Mouse (Mus musculus) heart, postnatal 0 days (tissue): ENCODE results near the gene Clpb. TPM values are rescaled to one million over a fixed set of nuclear protein-coding genes. Genes with fewer than 3 reads are reported as not detected.
A peak's percentile ranks its signal among the peaks of the same experiment; 100 is the strongest.

Experiments
- ATAC-seq: fragments of 200-750 bp; cut with Nextera tagmentation; 2 replicates; pipeline ENCODE4 v1.8.0; 2017; ENCODE audit warnings: low read depth, moderate number of reproducible peaks, moderate library complexity; ENCODE audit not compliant: insufficient read depth
- DNase-seq: peaks from one replicate; pipeline ENCODE4 v3.0.0-alpha.2; 2016; ENCODE audit warnings: low spot score
- H3K27ac ChIP-seq: fragments of 300-500 bp; sonication (generic); 2 replicates; pipeline ENCODE4 v1.5.1; 2014; ENCODE audit warnings: low read depth, mild to moderate bottlenecking
- H3K27me3 ChIP-seq: fragments of 300-500 bp; sonication (generic); 2 replicates; pipeline ENCODE4 v1.6.1; 2014; ENCODE audit warnings: low read length, mixed read lengths; ENCODE audit not compliant: control insufficient read depth, insufficient read depth
- H3K36me3 ChIP-seq: fragments of 300-500 bp; sonication (generic); replicated peaks from 2 replicates; pipeline ENCODE4 v1.6.1; 2014; ENCODE audit warnings: low read length, mixed read lengths; ENCODE audit not compliant: control insufficient read depth, insufficient read depth
- H3K4me1 ChIP-seq: fragments of 300-500 bp; sonication (generic); 2 replicates; pipeline ENCODE4 v1.6.1; 2014; ENCODE audit warnings: antibody characterized with exemption; ENCODE audit not compliant: control insufficient read depth, insufficient read depth
- H3K4me2 ChIP-seq: fragments of 300-500 bp; sonication (generic); 2 replicates; pipeline ENCODE4 v1.6.1; 2014; ENCODE audit warnings: low read depth, mild to moderate bottlenecking, low read length, moderate library complexity
- H3K4me3 ChIP-seq: fragments of 300-500 bp; sonication (generic); 2 replicates; pipeline ENCODE4 v1.5.1; 2014; ENCODE audit warnings: low read depth, low read length
- H3K9ac ChIP-seq: fragments of 300-500 bp; sonication (generic); replicated peaks from 2 replicates; pipeline ENCODE4 v1.6.1; 2014; ENCODE audit warnings: low read depth, low read length, mixed read lengths
- H3K9me3 ChIP-seq: fragments of 300-500 bp; sonication (generic); replicated peaks from 2 replicates; pipeline ENCODE4 v1.6.1; 2016; ENCODE audit warnings: low read length; ENCODE audit not compliant: control insufficient read depth
- CTCF ChIP-seq: IDR thresholded peaks from 2 replicates; pipeline ENCODE4 v1.5.1; 2016; ENCODE audit warnings: antibody characterized with exemption, control low read depth, low read depth
- EP300 ChIP-seq: IDR thresholded peaks from 2 replicates; pipeline ENCODE4 v1.6.1; 2016; ENCODE audit warnings: antibody characterized with exemption, low read depth
- WGBS: fragments of 180-500 bp; shearing (Covaris S2); extraction: QIAGEN DNeasy Blood & Tissue Kit; methylation state at CpG from one replicate; pipeline ENCODE4 v1.1.7; 2014; 5-methylcytosine and 5-hydroxymethylcytosine counted together
- polyA plus RNA-seq: library from polyadenylated mRNA; unstranded; fragments of >200 nt; fragmentation: Nextera tagmentation; extraction: Ambion mirVana; gene quantifications from 2 replicates; pipeline ENCODE4 v1.2.1, GENCODE M21; 2015
- total RNA-seq: library from RNA; depleted of rRNA; stranded (reverse); fragments of >200 nt; gene quantifications from 2 replicates; pipeline ENCODE4 v1.2.3, GENCODE M21; 2014; ENCODE audit warnings: low replicate concordance

The Clpb gene
- total and polyA plus RNA-seq, 2 experiments from 2014 or later, result 47.2 to 84.6 TPM

- ATAC-seq, result no peak
- Histone ChIP-seq H3K4me3 (no peak overlapping the region), H3K4me1 (no peaks in the 10 kb centered on the region)
Measured at GRCm38 (mm10) chr7:101654936-101655335, 8.5 kb upstream of the Clpb start.

GRCm38 (mm10) chr7:101662006-101662405, 1.4 kb upstream of the Clpb start:
- Histone ChIP-seq H3K36me3 (no peaks in the 10 kb centered on the region), H3K9ac (no peak overlapping the region), H3K4me2 (no peak overlapping the region), H3K9me3 (no peaks in the 10 kb centered on the region), H3K27me3 (no peaks in the 10 kb centered on the region), H3K4me1 (peaks cover 5% of the 10 kb centered on the region; the same call in 1 of the 2 replicates), H3K4me3 (no peak overlapping the region), H3K27ac (no peak overlapping the region)
- TF ChIP-seq EP300 (no peak), CTCF (no peak)
- ATAC-seq, result no peak
- WGBS, result 87% methylated on average over 1 of the region's 1 CpGs
- no peak for DNase-seq

More at GRCm38 (mm10) chr7:101654936-101655335, 8.5 kb upstream of the Clpb start:
- TF ChIP-seq EP300, result no peak
- TF ChIP-seq CTCF, result no peak
- Histone ChIP-seq H3K9ac (no peak overlapping the region), H3K27me3 (no peaks in the 10 kb centered on the region), H3K9me3 (no peaks in the 10 kb centered on the region), H3K4me2 (no peak overlapping the region), H3K36me3 (no peaks in the 10 kb centered on the region), H3K27ac (no peak overlapping the region)
- 66% methylated on average over 4 of the region's 4 CpGs for WGBS
- no peak for DNase-seq

- H3K9ac ChIP-seq, result 0 out of 2 replicates have a peak overlapping the region, but pooled peaks have one; percentile 8
- TF ChIP-seq EP300 (no peak), CTCF (peak; percentile 79)
- 15% methylated on average over 3 of the region's 3 CpGs for WGBS
- H3K4me1 ChIP-seq, result peaks cover 5% of the 10 kb centered on the region; the same call in 1 of the 2 replicates
- ATAC-seq (peak; percentile 45; the same call in 1 of the 2 replicates), DNase-seq (peak; percentile 82)
- H3K4me3 ChIP-seq, result no peak overlapping the region
- peak overlapping the region; percentile 14; the same call in 1 of the 2 replicates for H3K27ac ChIP-seq
- no peaks in the 10 kb centered on the region for H3K9me3 ChIP-seq
- H3K36me3 ChIP-seq, result no peaks in the 10 kb centered on the region
- H3K4me2 ChIP-seq, result no peak overlapping the region
- H3K27me3 ChIP-seq, result no peaks in the 10 kb centered on the region
Measured at GRCm38 (mm10) chr7:101666581-101666980, 3.1 kb downstream of the Clpb start.

- ATAC-seq (no peak), DNase-seq (no peak)
- TF ChIP-seq CTCF, result no peak
- no peak for TF ChIP-seq EP300
- Histone ChIP-seq H3K36me3 (no peaks in the 10 kb centered on the region), H3K9ac (no peak overlapping the region), H3K9me3 (no peaks in the 10 kb centered on the region), H3K4me1 (peaks cover 25% of the 10 kb centered on the region), H3K4me3 (no peak overlapping the region), H3K27me3 (no peaks in the 10 kb centered on the region), H3K4me2 (no peak overlapping the region), H3K27ac (no peak overlapping the region)
- 61% methylated on average over 5 of the region's 5 CpGs for WGBS
Measured at GRCm38 (mm10) chr7:101671601-101672280, 8.3 kb downstream of the Clpb start.

GRCm38 (mm10) chr7:101673497-101673896, 10.1 kb downstream of the Clpb start:
- no peak overlapping the region for H3K9ac ChIP-seq
- H3K4me2 ChIP-seq, result no peak overlapping the region
- no peak overlapping the region for H3K4me3 ChIP-seq
- H3K27ac ChIP-seq, result peak overlapping the region; percentile 56
- H3K4me1 ChIP-seq, result peaks cover 33% of the 10 kb centered on the region
- H3K9me3 ChIP-seq, result no peaks in the 10 kb centered on the region
- ATAC-seq (peak; percentile 84), DNase-seq (peak; percentile 38)
- TF ChIP-seq EP300 (no peak), CTCF (no peak)
- WGBS, result 10% methylated on average over 2 of the region's 2 CpGs
- H3K27me3 ChIP-seq, result no peaks in the 10 kb centered on the region
- no peaks in the 10 kb centered on the region for H3K36me3 ChIP-seq
